Mouse (Mus musculus) gastrocnemius, postnatal 14 days (tissue): Measurements from ENCODE around the gene Rnf10. TPM values are rescaled to one million over a fixed set of nuclear protein-coding genes. Genes with fewer than 3 reads are reported as not detected.

ENCODE experiments used
- DNase-seq: peaks from one replicate; pipeline ENCODE4 v3.0.0; 2021; ENCODE audit warnings: mixed read lengths
- intact Hi-C: fragments of 180-260 bp; cut with DNase I; formaldehyde crosslinking; loops from one replicate; pipeline ENCODE4 v1.15.1; 2025; ENCODE audit warnings: low total_unique reads
- total RNA-seq, 2 experiments: library from RNA; stranded (reverse); gene quantifications; 2 replicates each; pipeline ENCODE4 v1.2.3; 2021

The Rnf10 gene
- total RNA-seq, 2 experiments from 2014 or later = 238 to 257 TPM

- no peak for DNase-seq
- intact Hi-C loops = no loop called here
These were observed 60.2 kb downstream of the Rnf10 start for GRCm38 (mm10) chr5:115212451-115212850.

GRCm38 (mm10) chr5:115210380-115210779 is 62.3 kb downstream of the Rnf10 start:
- no peak for DNase-seq
- intact Hi-C loops = no loop called here

DNA sequence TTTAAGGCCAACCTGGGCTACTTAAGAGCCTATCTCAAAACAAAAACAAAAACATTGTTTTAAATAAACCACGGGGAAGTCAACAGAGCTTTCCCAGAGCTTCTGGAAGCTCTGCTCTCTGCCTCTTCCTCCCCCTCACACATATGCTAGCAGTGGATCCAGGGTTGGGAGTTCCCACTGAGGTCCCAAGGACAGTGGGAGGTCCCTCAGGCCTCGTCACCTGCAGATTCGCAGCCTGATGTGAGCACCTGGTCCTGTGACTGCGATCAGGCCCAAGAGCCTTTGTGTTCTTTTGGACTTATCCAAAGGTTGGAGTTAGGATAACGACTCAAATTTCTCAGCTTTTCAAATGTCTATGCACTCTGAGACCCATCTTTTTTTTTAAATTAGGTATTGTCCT is 64.1 kb downstream of the Rnf10 start:
- intact Hi-C loops = no loop called here
- DNase-seq = no peak

DNA sequence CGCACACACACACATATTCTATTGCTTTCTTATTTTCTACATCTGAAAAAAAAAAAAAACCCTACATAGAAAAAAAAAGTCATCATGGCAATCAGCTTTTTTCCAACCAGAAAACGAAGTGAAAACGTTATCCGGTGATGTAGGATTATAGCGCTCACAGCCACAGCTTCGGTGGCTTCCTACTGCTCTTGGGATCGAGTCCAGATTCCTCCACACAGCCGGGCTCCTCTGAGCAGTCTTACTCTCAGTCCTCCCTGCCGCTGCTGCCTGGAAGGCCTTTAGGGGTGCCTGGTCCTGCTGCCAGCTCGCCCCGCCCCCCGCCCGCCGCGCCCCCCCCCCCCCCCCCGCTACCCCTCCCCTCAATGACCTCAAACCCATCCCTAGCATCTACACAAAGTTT is 64.8 kb downstream of the Rnf10 start:
- intact Hi-C loops = no loop called here
- no peak for DNase-seq

DNA sequence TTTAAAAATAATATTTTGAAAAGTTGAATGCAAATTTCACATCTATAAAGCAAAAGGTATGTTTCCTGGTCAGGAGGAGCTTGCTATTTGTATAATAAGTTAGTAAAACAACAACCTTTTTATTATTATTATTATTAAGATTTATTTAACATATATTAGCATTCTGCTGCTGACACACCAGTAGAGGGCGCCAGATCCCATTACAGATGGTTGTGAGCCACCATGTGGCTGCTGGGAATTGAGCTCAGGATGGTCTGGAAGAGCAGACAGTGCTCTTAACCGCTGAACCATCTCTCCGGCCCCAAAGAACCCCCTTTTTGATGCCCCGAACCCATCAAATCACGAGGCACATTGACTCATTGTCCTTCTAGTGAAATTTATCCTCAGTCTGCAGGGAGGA is 65.5 kb downstream of the Rnf10 start:
- no peak for DNase-seq
- intact Hi-C loops = no loop called here

GRCm38 (mm10) chr5:115204562-115205311 is 68.0 kb downstream of the Rnf10 start:
- intact Hi-C loops = no loop called here

GRCm38 (mm10) chr5:115203735-115204561 is 68.8 kb downstream of the Rnf10 start:
- DNase-seq = no peak
- intact Hi-C loops = no loop called here

More at GRCm38 (mm10) chr5:115204562-115205311, 68.0 kb downstream of the Rnf10 start:
- DNase-seq = no peak

DNA sequence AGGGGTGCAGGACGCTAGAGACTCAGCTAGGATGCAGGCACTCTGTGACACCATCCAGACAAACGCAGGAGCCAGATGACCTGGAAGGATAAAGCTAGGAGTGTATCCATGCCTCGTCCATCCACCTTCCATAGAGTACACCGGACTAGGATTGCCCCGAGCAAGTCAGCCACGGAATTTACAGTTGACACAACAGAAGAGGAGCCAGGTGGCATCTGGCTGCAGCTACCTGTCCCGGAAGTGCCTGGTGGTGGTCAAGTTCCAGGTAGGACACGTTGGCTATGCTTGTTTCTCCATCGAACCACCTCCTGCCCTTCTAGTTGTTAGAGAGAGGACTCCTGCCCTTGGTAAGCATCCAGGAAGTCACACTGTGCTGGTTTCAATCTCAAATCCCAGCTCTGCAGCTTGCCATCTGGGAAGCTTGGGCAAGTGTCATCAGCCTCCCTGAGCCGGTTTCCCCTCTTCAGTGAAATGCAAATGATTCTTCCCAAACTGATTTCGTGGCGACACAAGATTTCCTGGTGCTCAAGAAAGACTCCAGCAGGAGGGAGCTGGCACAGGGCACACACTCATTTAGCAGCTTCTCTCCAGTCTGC is 78.0 kb downstream of the Rnf10 start:
- DNase-seq = no peak
- intact Hi-C loops = no loop called here

DNA sequence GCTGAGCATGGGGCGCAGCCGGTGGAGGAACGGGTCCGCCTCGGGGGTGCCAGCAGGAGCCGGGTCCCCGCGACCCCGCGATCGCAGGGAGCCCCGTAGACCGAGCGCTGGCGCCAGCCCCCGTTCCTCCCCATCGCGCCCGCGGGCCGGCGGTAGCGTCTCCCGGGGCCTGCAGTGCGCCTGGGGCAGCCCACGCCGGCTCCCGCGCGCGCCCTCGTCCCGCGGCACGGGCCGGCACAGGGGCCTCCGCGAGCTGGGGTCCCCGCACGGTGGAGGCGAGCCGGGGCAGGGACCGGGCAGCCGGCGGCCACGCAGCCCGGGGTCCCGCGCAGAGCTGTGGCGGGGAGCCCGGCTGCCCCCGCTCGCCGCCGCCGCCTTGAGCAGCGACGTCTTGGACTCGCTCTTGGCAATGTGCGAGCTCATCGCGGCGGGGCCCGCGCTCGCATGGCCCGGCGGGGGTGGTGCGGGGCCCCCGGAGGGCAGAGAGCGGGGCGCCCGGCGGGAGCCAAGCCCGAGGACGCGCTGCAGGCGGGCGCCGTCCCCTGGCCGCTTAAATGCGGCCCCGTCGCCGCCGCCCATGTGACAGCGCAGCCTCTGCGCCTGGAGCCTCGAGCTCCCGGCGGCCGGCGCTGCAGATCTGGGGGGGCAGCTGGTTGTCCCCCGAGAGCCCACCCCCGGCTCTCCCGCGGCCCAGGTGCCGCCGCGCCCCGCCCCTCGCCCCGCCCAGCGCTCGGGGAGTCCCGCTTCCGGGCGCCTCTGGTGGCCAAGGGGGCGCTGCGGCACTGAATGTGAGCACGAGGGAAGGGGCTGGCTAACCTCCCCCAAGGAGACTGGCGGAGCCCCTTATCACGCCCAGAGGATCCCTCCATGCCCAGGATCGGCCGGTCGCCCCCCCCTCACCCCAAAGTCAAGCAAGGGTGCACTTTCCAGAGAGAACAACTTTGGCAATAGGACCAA is 78.8 kb downstream of the Rnf10 start, which contains the start of gene Cabp1:
Cabp1 (minus strand) TSS at position 713 of the 957 bp plus-strand sequence.
- intact Hi-C loops = no loop called here
- peak; percentile 51 for DNase-seq

- intact Hi-C loops = no loop called here
- DNase-seq = peak; percentile 73
These were observed 79.5 kb downstream of the Rnf10 start for GRCm38 (mm10) chr5:115193226-115193625.

DNA sequence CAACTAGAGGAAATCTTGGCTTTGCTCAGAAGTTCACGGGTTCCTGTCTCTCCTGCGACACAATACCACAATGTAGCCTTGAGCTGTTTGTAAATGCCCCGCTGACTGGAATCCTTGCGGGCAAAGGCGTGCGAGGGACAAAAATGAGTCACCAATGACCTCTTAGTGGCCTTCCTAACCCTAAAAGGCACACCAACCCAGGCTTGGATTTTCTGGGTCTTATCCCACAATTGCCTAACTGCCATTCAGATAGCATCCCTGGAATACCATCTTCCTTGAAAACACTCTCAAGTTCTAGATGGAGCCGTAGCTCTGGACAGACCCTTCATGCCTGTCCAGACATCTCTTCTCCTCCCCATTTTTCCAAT is 79.9 kb downstream of the Rnf10 start:
- intact Hi-C loops = no loop called here
- no peak for DNase-seq

DNA sequence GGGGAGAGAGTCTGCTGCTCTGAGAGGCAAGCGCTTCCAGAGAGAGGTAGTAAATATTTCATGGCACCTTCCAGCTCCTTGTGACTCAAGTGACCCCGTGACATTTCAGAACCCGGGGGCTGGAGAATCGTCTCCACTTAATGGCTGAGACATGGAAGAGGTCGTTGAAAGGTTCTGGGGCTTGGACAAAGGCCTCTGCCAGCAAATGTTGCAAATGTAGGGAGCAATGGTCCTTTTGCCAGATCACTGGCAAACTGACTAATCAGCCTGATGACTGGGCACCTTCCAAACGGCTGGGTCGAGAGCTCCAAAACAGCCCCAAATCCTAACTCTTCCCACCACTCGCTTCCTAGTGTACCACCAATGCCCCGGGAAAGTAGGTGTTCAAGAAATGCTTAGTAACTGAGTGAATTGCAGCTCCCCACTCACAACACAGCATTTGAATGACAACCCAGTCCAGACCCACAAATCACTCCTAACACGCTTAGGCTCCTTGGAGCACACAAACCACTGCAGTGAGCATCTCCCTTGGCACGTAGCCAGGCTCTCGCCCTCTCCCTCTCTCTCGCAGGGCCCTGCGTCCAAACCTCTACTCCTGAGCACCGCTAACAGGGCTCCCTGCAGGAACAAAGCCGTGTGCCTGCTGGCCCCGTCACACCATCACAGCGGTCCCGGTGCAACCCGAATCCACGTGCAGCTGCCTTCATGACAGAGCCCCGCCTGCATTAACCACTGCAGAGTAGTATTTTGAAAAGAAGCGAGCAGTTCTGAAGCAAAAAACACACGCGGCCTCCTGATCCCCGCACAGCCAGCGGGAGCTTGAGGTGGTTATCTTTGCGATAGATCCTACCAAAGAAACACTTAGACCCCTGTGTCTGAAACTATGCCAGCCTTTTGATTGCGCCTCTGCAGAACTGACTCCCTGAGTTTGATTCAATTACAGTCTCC is 80.5 kb downstream of the Rnf10 start:
- intact Hi-C loops = no loop called here

More for the DNA sequence above, 80.5 kb downstream of the Rnf10 start:
- DNase-seq = no peak

Other genes with a start within 250 kb of the Rnf10 start
- gene Gm10401, start 174.6 kb downstream of the Rnf10 start, total RNA-seq = not detected
- 10 to 100 TPM; 58.1 to 67.2 TPM for gene Acads, start 153.6 kb downstream of the Rnf10 start, total RNA-seq
- gene Unc119b, start 137.9 kb downstream of the Rnf10 start, total RNA-seq = 10 to 100 TPM; 12.2 to 12.7 TPM
- 100 to 1,000 TPM; 216 to 235 TPM for gene Mlec, start 114.7 kb downstream of the Rnf10 start, total RNA-seq
- 1 to 10 TPM; 1.2 to 1.3 TPM for gene Cabp1, start 78.5 kb downstream of the Rnf10 start, total RNA-seq
- 10 to 100 TPM; 24.0 to 25.4 TPM for gene Pop5, start 37.1 kb downstream of the Rnf10 start, total RNA-seq
- 100 to 1,000 TPM in 1 of 2 experiments, 10 to 100 TPM in 1; 84.0 to 101 TPM for gene Coq5, start 6.8 kb upstream of the Rnf10 start, total RNA-seq
- 100 to 1,000 TPM in 1 of 2 experiments, 10 to 100 TPM in 1; 84.8 to 138 TPM for gene Dynll1, start 28.1 kb upstream of the Rnf10 start, total RNA-seq
- 10 to 100 TPM; 14.5 to 15.9 TPM for gene Srsf9, start 54.3 kb upstream of the Rnf10 start, total RNA-seq
- 10 to 100 TPM; 18.8 to 19.7 TPM for gene Gatc, start 68.3 kb upstream of the Rnf10 start, total RNA-seq
- 10 to 100 TPM; 12.4 to 15.2 TPM for gene Triap1, start 68.3 kb upstream of the Rnf10 start, total RNA-seq
- gene Cox6a1, start 76.1 kb upstream of the Rnf10 start, total RNA-seq = 100 to 1,000 TPM; 105 to 114 TPM
- gene Msi1, start 156.7 kb upstream of the Rnf10 start, total RNA-seq = 1 to 10 TPM; 1.0 to 1.9 TPM
- gene Pla2g1b, start 193.4 kb upstream of the Rnf10 start, total RNA-seq = not detected
- gene Sirt4, start 211.8 kb upstream of the Rnf10 start, total RNA-seq = 10 to 100 TPM; 10.3 to 16.6 TPM
- gene Pxn, start 233.8 kb upstream of the Rnf10 start, total RNA-seq = 10 to 100 TPM; 80.6 to 83.4 TPM